Mouse (Mus musculus): Measurements from ENCODE around the gene Jund. TPM values are rescaled to one million over a fixed set of nuclear protein-coding genes. Genes with fewer than 3 reads are reported as not detected.
A peak's percentile ranks its signal among the peaks of the same experiment; 100 is the strongest.

Gene Jund
- polyA plus RNA-seq (2014; fragmentation: Nextera tagmentation; extraction: Ambion mirVana), result 128 and 144 TPM in 2 replicates

GRCm38 (mm10) chr8:70698310-70699109 is at the start of gene Jund:
Gene Jund (plus strand): TSS chr8:70698949.
- peak within 1 kb of the TSS; percentile 86 for H3K4me2 ChIP-seq (replicated peaks)
- peak within 1 kb of the TSS; percentile 99 for H3K27ac ChIP-seq
- peaks cover 52% of the 10 kb centered on the region for H3K4me1 ChIP-seq (replicated peaks; ENCODE audit: control insufficient read depth, insufficient read depth, low read length)
- H3K9me3 ChIP-seq (ENCODE audit: control insufficient read depth, low read length), result no peaks in the 10 kb centered on the region
- no peaks in the 10 kb centered on the region for H3K27me3 ChIP-seq (ENCODE audit: control insufficient read depth, insufficient read depth, low read length)
- under 1% methylated on average over 62 of the region's 69 CpGs for WGBS
- DNase-seq (ENCODE audit: low spot score) (peak; percentile 100), ATAC-seq (ENCODE audit: low FRiP score) (peak; percentile 88)
- H3K36me3 ChIP-seq (replicated peaks; ENCODE audit: control insufficient read depth, insufficient read depth), result peaks cover 9% of the 10 kb centered on the region; the same call in 1 of the 2 replicates
- H3K9ac ChIP-seq, result peak within 1 kb of the TSS; percentile 99
- peak within 1 kb of the TSS; percentile 99 for H3K4me3 ChIP-seq (replicated peaks; ENCODE audit: low read length)

DNA sequence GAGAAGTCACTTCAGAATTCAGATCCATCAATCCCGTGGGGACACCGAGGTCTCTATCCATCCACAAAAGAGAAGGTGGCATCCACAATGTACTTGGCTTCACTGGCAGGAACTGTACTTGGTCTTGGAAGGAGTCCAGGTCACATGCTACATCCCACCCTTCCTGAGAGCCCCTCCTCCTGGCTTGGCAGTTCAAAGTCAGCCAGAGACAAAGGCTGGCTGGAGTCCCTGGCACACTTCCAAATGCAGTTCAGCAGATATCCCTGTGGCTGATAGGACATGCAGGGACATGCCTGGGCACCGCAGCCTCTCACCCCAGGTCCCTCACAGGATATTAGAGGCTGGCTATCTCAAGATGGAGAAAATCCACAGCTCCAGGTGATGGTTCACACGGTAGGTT is 49.4 kb upstream of the Jund start:
- no peaks in the 10 kb centered on the region for H3K27me3 ChIP-seq (ENCODE audit: control insufficient read depth, insufficient read depth, low read length)
- peak; percentile 85 for DNase-seq (ENCODE audit: low spot score)
- no peak overlapping the region for H3K9ac ChIP-seq
- no peaks in the 10 kb centered on the region for H3K9me3 ChIP-seq (ENCODE audit: control insufficient read depth, low read length)
- H3K36me3 ChIP-seq (replicated peaks; ENCODE audit: control insufficient read depth, insufficient read depth), result peaks cover 22% of the 10 kb centered on the region
- 48% methylated on average over 4 of the region's 4 CpGs for WGBS
- no peak overlapping the region for H3K4me3 ChIP-seq (replicated peaks; ENCODE audit: low read length)
- peak overlapping the region; percentile 75 for H3K27ac ChIP-seq
- ATAC-seq (ENCODE audit: low FRiP score), result peak; percentile 65; the same call in 1 of the 2 replicates
- no peak overlapping the region for H3K4me2 ChIP-seq (replicated peaks)
- peaks cover 10% of the 10 kb centered on the region; the same call in 1 of the 2 replicates for H3K4me1 ChIP-seq (replicated peaks; ENCODE audit: control insufficient read depth, insufficient read depth, low read length)

GRCm38 (mm10) chr8:70650351-70650750 is 48.4 kb upstream of the Jund start:
- ATAC-seq (ENCODE audit: low FRiP score) (no peak), DNase-seq (ENCODE audit: low spot score) (no peak)
- Histone ChIP-seq H3K9ac (no peak overlapping the region), H3K27me3 (ENCODE audit: control insufficient read depth, insufficient read depth, low read length) (no peaks in the 10 kb centered on the region), H3K4me3 (replicated peaks; ENCODE audit: low read length) (no peak overlapping the region), H3K4me2 (replicated peaks) (no peak overlapping the region), H3K4me1 (replicated peaks; ENCODE audit: control insufficient read depth, insufficient read depth, low read length) (peaks cover 10% of the 10 kb centered on the region; the same call in 1 of the 2 replicates), H3K36me3 (replicated peaks; ENCODE audit: control insufficient read depth, insufficient read depth) (peaks cover 22% of the 10 kb centered on the region), H3K27ac (no peak overlapping the region), H3K9me3 (ENCODE audit: control insufficient read depth, low read length) (no peaks in the 10 kb centered on the region)
- 88% methylated on average over 17 of the region's 17 CpGs for WGBS

- Histone ChIP-seq H3K9me3 (ENCODE audit: control insufficient read depth, low read length) (no peaks in the 10 kb centered on the region), H3K9ac (no peak overlapping the region), H3K4me2 (replicated peaks) (no peak overlapping the region), H3K36me3 (replicated peaks; ENCODE audit: control insufficient read depth, insufficient read depth) (peaks cover 22% of the 10 kb centered on the region), H3K27ac (peak overlapping the region; percentile 39; the same call in 1 of the 2 replicates), H3K4me1 (replicated peaks; ENCODE audit: control insufficient read depth, insufficient read depth, low read length) (peaks cover 10% of the 10 kb centered on the region; the same call in 1 of the 2 replicates), H3K4me3 (replicated peaks; ENCODE audit: low read length) (no peak overlapping the region), H3K27me3 (ENCODE audit: control insufficient read depth, insufficient read depth, low read length) (no peaks in the 10 kb centered on the region)
- 37% methylated on average over 2 of the region's 2 CpGs for WGBS
- no peak for ATAC-seq (ENCODE audit: low FRiP score)
- no peak for DNase-seq (ENCODE audit: low spot score)
These were observed 45.5 kb upstream of the Jund start for GRCm38 (mm10) chr8:70653226-70653625.

DNA sequence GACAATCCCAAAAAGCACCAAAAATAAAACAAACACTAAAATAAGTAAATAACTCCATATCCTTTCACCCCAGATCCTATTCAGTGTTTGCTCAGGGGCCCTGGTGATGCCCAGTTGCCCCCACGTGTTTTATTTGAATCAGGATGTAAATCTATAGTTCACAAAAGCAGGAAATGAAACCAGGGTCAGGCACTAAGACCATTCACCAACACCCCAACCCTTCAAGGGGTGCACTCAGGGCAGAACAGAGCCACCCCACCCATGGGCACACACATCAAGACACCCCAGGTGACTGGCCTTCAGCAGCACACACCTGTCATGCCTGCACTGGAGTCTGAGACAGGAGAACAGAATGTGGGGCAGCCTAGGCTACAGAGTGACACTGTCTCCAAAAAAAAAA is 44.6 kb upstream of the Jund start:
- Histone ChIP-seq H3K4me3 (replicated peaks; ENCODE audit: low read length) (no peak overlapping the region), H3K36me3 (replicated peaks; ENCODE audit: control insufficient read depth, insufficient read depth) (peaks cover 22% of the 10 kb centered on the region), H3K27me3 (ENCODE audit: control insufficient read depth, insufficient read depth, low read length) (no peaks in the 10 kb centered on the region), H3K4me1 (replicated peaks; ENCODE audit: control insufficient read depth, insufficient read depth, low read length) (peaks cover 14% of the 10 kb centered on the region), H3K27ac (no peak overlapping the region), H3K9me3 (ENCODE audit: control insufficient read depth, low read length) (no peaks in the 10 kb centered on the region), H3K9ac (no peak overlapping the region), H3K4me2 (replicated peaks) (no peak overlapping the region)
- 71% methylated on average over 1 of the region's 1 CpGs for WGBS
- ATAC-seq (ENCODE audit: low FRiP score) (no peak), DNase-seq (ENCODE audit: low spot score) (no peak)

GRCm38 (mm10) chr8:70655469-70655868 is 43.3 kb upstream of the Jund start:
- DNase-seq (ENCODE audit: low spot score) (no peak), ATAC-seq (ENCODE audit: low FRiP score) (no peak)
- H3K9ac ChIP-seq, result no peak overlapping the region
- no peaks in the 10 kb centered on the region for H3K9me3 ChIP-seq (ENCODE audit: control insufficient read depth, low read length)
- peak overlapping the region; percentile 83 for H3K27ac ChIP-seq
- H3K4me2 ChIP-seq (replicated peaks), result no peak overlapping the region
- WGBS, result 7% methylated on average over 2 of the region's 2 CpGs
- no peaks in the 10 kb centered on the region for H3K27me3 ChIP-seq (ENCODE audit: control insufficient read depth, insufficient read depth, low read length)
- H3K4me3 ChIP-seq (replicated peaks; ENCODE audit: low read length), result no peak overlapping the region
- H3K4me1 ChIP-seq (replicated peaks; ENCODE audit: control insufficient read depth, insufficient read depth, low read length), result peaks cover 15% of the 10 kb centered on the region
- H3K36me3 ChIP-seq (replicated peaks; ENCODE audit: control insufficient read depth, insufficient read depth), result peaks cover 17% of the 10 kb centered on the region

DNA sequence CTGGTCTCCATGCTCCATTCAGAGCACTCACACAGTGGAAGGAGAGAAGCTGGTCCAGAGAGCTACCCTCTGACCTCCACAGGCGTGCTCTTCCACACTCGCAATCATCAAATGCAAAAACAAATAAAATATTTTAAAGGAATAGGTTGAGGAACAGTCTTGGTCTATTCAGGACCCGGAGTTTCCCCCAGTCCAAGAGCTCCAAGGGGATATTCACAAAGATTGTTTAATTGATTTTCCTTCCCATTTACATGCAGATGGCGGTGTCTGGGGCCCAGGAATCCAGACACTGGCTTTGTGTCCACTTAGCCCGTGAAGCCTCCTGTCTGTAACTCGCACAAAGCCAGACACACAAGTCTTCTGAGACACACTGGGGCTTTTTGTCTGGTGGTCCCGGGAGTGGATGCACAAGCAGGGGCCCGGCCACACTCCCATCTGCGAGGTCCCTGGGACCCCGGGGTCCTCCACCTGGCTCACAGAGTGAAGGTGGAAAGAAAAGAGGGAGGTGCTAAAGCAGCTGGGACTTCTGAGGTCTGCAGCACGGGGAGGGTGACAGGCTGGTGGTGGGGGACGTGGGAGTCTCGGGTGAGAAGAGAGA is 42.5 kb upstream of the Jund start:
- peaks cover 16% of the 10 kb centered on the region for H3K4me1 ChIP-seq (replicated peaks; ENCODE audit: control insufficient read depth, insufficient read depth, low read length)
- H3K4me2 ChIP-seq (replicated peaks), result no peak overlapping the region; the same call in 1 of the 2 replicates
- no peaks in the 10 kb centered on the region for H3K9me3 ChIP-seq (ENCODE audit: control insufficient read depth, low read length)
- 11% methylated on average over 13 of the region's 13 CpGs for WGBS
- H3K4me3 ChIP-seq (replicated peaks; ENCODE audit: low read length), result no peak overlapping the region
- no peak overlapping the region for H3K9ac ChIP-seq
- H3K27me3 ChIP-seq (ENCODE audit: control insufficient read depth, insufficient read depth, low read length), result no peaks in the 10 kb centered on the region
- H3K27ac ChIP-seq, result peak overlapping the region; percentile 83
- DNase-seq (ENCODE audit: low spot score) (peak; percentile 61), ATAC-seq (ENCODE audit: low FRiP score) (peak; percentile 35)
- H3K36me3 ChIP-seq (replicated peaks; ENCODE audit: control insufficient read depth, insufficient read depth), result peaks cover 9% of the 10 kb centered on the region

DNA sequence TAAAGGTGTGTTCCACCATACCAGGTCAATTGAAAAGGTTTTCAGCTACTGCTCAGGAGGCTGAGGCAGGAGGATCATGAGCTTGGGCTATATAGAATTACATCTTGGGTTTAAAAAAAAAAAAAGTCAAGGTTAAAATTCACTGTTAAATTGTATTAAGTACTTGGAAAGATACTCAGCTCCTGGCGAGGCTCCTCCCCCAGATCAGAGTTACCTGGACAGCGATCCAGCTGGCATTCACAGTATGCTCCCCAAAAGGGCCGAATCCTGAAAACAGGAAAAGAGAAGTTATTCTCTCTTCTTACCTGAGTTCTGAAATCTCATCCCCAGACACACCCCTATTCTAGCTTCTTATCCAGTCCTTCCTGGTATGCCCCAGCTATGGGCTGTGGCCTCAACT is 41.5 kb upstream of the Jund start:
- WGBS, result 86% methylated on average over 3 of the region's 3 CpGs
- Histone ChIP-seq H3K9ac (0 out of 2 replicates have a peak overlapping the region, but pooled peaks have one; percentile 84), H3K27me3 (ENCODE audit: control insufficient read depth, insufficient read depth, low read length) (no peaks in the 10 kb centered on the region), H3K4me3 (replicated peaks; ENCODE audit: low read length) (no peak overlapping the region), H3K4me1 (replicated peaks; ENCODE audit: control insufficient read depth, insufficient read depth, low read length) (peaks cover 16% of the 10 kb centered on the region), H3K27ac (peak overlapping the region; percentile 83), H3K4me2 (replicated peaks) (peak overlapping the region; percentile 95), H3K9me3 (ENCODE audit: control insufficient read depth, low read length) (no peaks in the 10 kb centered on the region), H3K36me3 (replicated peaks; ENCODE audit: control insufficient read depth, insufficient read depth) (peaks cover 2% of the 10 kb centered on the region; the same call in 1 of the 2 replicates)
- no peak for ATAC-seq (ENCODE audit: low FRiP score)
- DNase-seq (ENCODE audit: low spot score), result no peak

GRCm38 (mm10) chr8:70657739-70658138 is 41.0 kb upstream of the Jund start:
- peaks cover 16% of the 10 kb centered on the region for H3K4me1 ChIP-seq (replicated peaks; ENCODE audit: control insufficient read depth, insufficient read depth, low read length)
- DNase-seq (ENCODE audit: low spot score) (no peak), ATAC-seq (ENCODE audit: low FRiP score) (no peak)
- H3K9ac ChIP-seq, result peak overlapping the region; percentile 84
- H3K36me3 ChIP-seq (replicated peaks; ENCODE audit: control insufficient read depth, insufficient read depth), result no peaks in the 10 kb centered on the region; the same call in 1 of the 2 replicates
- WGBS, result 70% methylated on average over 2 of the region's 2 CpGs
- no peaks in the 10 kb centered on the region for H3K9me3 ChIP-seq (ENCODE audit: control insufficient read depth, low read length)
- peak overlapping the region; percentile 83 for H3K27ac ChIP-seq
- H3K4me2 ChIP-seq (replicated peaks), result peak overlapping the region; percentile 95
- no peaks in the 10 kb centered on the region for H3K27me3 ChIP-seq (ENCODE audit: control insufficient read depth, insufficient read depth, low read length)
- H3K4me3 ChIP-seq (replicated peaks; ENCODE audit: low read length), result peak overlapping the region; percentile 87
